In genomic region chr7:117612788-117613473, GRCm38 (mm10) we compare ENCODE assay signal across 15 mouse cellular contexts.
A peak's percentile ranks its signal among the peaks of the same experiment; 100 is the strongest.
DNase-seq lines count a peak whose midpoint lies in the region; ATAC-seq and TF ChIP-seq lines count a peak whose summit lies in the region.
"Had no signal": no experiment of that assay in that cellular context is flagged by ENCODE, and none has a peak within 500 bp of the region (broad histone marks: within the 10 kb centered on the region; RNA-seq: fewer than 3 reads in every experiment).

No protein-coding gene starts in this region.

- ATAC-seq in liver, embryonic 13.5 days (ENCODE audit: low read depth): 0 out of 2 replicates have a peak, but pooled peaks have one; percentile 45
- ATAC-seq in liver, embryonic 16.5 days (ENCODE audit: low read depth): peak; percentile 68; the same call in 1 of the 2 replicates

- H3K9me3 ChIP-seq in liver, embryonic 13.5 days (replicated peaks): no peaks in the 10 kb centered on the region
- H3K9me3 ChIP-seq in liver, embryonic 16.5 days (replicated peaks; ENCODE audit: control insufficient read depth, low read length): no peaks in the 10 kb centered on the region
- H3K9me3 ChIP-seq: embryonic facial prominence, embryonic 10.5 days; hindbrain, embryonic 15.5 days; limb, embryonic 12.5 days; megakaryocyte, embryonic 14.5 days had no signal

- TF ChIP-seq CTCF in thymus, adult 2 months (IDR thresholded peaks at IDR 0.05; ENCODE audit: borderline replicate concordance, control insufficient read depth, extremely low read depth, insufficient read depth, low read length, poor library complexity): no peak

- 64% methylated on average over 11 of the region's 11 CpGs for WGBS in liver, embryonic 13.5 days (ENCODE audit: insufficient replicate concordance)
- WGBS in liver, embryonic 16.5 days (ENCODE audit: insufficient replicate concordance): 63% methylated on average over 11 of the region's 11 CpGs
- WGBS in thymus, adult 2 months: 89% methylated on average over 11 of the region's 11 CpGs

- intact Hi-C loops in gastrocnemius, postnatal 36 days (cut with DNase I): no loop called here

- H3K4me1 ChIP-seq in liver, embryonic 13.5 days (replicated peaks): no peaks in the 10 kb centered on the region; the same call in 1 of the 2 replicates
- H3K4me1 ChIP-seq in liver, embryonic 16.5 days (ENCODE audit: control insufficient read depth, low read depth, low read length): peaks cover 7% of the 10 kb centered on the region
- H3K4me1 ChIP-seq in thymus, adult 2 months (replicated peaks; ENCODE audit: control insufficient read depth, insufficient read depth, low read length): peaks cover 26% of the 10 kb centered on the region
- H3K4me1 ChIP-seq: limb, embryonic 12.5 days; megakaryocyte, embryonic 14.5 days had no signal

- no peaks in the 10 kb centered on the region for H3K36me3 ChIP-seq in liver, embryonic 13.5 days
- no peaks in the 10 kb centered on the region for H3K36me3 ChIP-seq in liver, embryonic 16.5 days (ENCODE audit: control insufficient read depth, insufficient read depth)
- no peaks in the 10 kb centered on the region for H3K36me3 ChIP-seq in thymus, adult 2 months (ENCODE audit: control insufficient read depth, insufficient read depth, low read length)
- H3K36me3 ChIP-seq: embryonic facial prominence, embryonic 10.5 days; hindbrain, embryonic 15.5 days; limb, embryonic 12.5 days had no signal

- no peak overlapping the region for H3K27ac ChIP-seq in liver, embryonic 13.5 days
- H3K27ac ChIP-seq in liver, embryonic 16.5 days (ENCODE audit: low read length): 0 out of 2 replicates have a peak overlapping the region, but pooled peaks have one; percentile 19
- H3K27ac ChIP-seq in thymus, adult 2 months (ENCODE audit: control insufficient read depth, insufficient read depth, low read length): peak overlapping the region; percentile 91
- H3K27ac ChIP-seq: embryonic facial prominence, embryonic 10.5 days; hindbrain, embryonic 15.5 days; limb, embryonic 12.5 days had no signal

- no peak overlapping the region for H3K4me3 ChIP-seq in liver, embryonic 13.5 days (replicated peaks)
- H3K4me3 ChIP-seq in liver, embryonic 16.5 days (ENCODE audit: low read depth, low read length): no peak overlapping the region
- no peak overlapping the region for H3K4me3 ChIP-seq in thymus, adult 2 months (ENCODE audit: control insufficient read depth, insufficient read depth, low read length)
- H3K4me3 ChIP-seq: embryonic facial prominence, embryonic 10.5 days; hindbrain, embryonic 15.5 days; limb, embryonic 12.5 days; megakaryocyte, embryonic 14.5 days; myocyte had no signal

- H3K4me2 ChIP-seq in liver, embryonic 13.5 days: no peak overlapping the region
- peak overlapping the region; percentile 13; the same call in 1 of the 2 replicates for H3K4me2 ChIP-seq in liver, embryonic 16.5 days (ENCODE audit: low read depth, low read length)
- H3K4me2 ChIP-seq: hindbrain, embryonic 15.5 days; limb, embryonic 12.5 days had no signal

- no peak for TF ChIP-seq POLR2A in thymus, adult 2 months (IDR thresholded peaks at IDR 0.05; ENCODE audit: control insufficient read depth, extremely low read depth, insufficient read depth, low read length, poor library complexity)

- DNase-seq in liver, embryonic 13.5 days: no peak
- DNase-seq in liver (no peak), ES-CJ7 (ENCODE audit: low read depth, low spot score) (peak; percentile 3), adipocyte (ENCODE audit: low spot score) (no peak)
- peak; percentile 22 for DNase-seq in thymus, adult 2 months
- DNase-seq in gastrocnemius, postnatal 36 days: no peak
- DNase-seq in retina, embryonic 14.5 days (ENCODE audit: low spot score): no peak
- DNase-seq: cerebellum, postnatal 10 days; gastrocnemius, postnatal 10 days had no signal

- no peak overlapping the region for H3K9ac ChIP-seq in liver, embryonic 13.5 days
- no peak overlapping the region for H3K9ac ChIP-seq in liver, embryonic 16.5 days (ENCODE audit: low read depth, low read length)
- H3K9ac ChIP-seq: hindbrain, embryonic 15.5 days; limb, embryonic 12.5 days had no signal

- no peaks in the 10 kb centered on the region for H3K27me3 ChIP-seq in liver, embryonic 13.5 days
- H3K27me3 ChIP-seq in liver, embryonic 16.5 days (ENCODE audit: control insufficient read depth, insufficient read depth, low read depth, low read length): no peaks in the 10 kb centered on the region
- H3K27me3 ChIP-seq in thymus, adult 2 months (ENCODE audit: control insufficient read depth, insufficient read depth, low read length): no peaks in the 10 kb centered on the region
- H3K27me3 ChIP-seq: hindbrain, embryonic 15.5 days; limb, embryonic 12.5 days had no signal

Comparison
In these comparisons a context has a peak if more than half of its experiments do, and no peak if none do; other contexts are left out.
1. DNase-seq: peak in ES-CJ7 (single experiment) and thymus, adult 2 months (single experiment); none in liver, embryonic 13.5 days (single experiment), liver (single experiment), gastrocnemius, postnatal 36 days (0 of 2), adipocyte (single experiment) and retina, embryonic 14.5 days (single experiment).